ENCODE assay signal across 22 mouse cellular contexts in the genomic region with DNA sequence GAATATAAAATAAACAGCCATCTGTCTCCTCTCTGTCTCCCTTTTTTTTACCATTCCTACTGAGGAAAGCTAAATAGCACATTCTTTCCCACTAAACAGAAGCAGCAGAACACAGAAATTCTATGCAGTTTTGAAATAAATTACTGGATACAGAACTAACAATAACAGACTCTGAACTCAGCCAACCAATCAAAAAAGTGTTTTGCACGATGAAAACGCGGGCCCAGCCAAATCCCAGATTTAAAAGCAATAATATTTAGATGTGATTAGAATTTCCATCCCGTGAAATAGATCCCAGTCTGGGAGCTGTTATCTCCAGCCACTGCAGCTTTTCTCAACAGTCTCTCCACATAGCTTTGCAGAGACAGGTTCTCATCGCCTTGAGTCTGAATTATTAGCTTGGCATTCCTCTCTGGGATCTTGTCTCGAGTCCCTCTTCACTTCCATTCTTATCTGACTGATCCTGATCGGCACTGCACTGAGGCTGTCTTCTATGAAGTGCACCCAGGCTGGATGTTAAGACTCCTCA.
A peak's percentile ranks its signal among the peaks of the same experiment; 100 is the strongest.
DNase-seq lines count a peak whose midpoint lies in the region; ATAC-seq and TF ChIP-seq lines count a peak whose summit lies in the region.
"Had no signal": no experiment of that assay in that cellular context is flagged by ENCODE, and none has a peak within 500 bp of the region (broad histone marks: within the 10 kb centered on the region; RNA-seq: fewer than 3 reads in every experiment).

No protein-coding gene starts in this region.

- H3K4me2 ChIP-seq in embryonic facial prominence, embryonic 13.5 days: 0 out of 2 replicates have a peak overlapping the region, but pooled peaks have one; percentile 5
- H3K4me2 ChIP-seq in intestine, embryonic 15.5 days (replicated peaks): no peak overlapping the region
- H3K4me2 ChIP-seq in intestine, embryonic 16.5 days (ENCODE audit: low read depth, low read length): no peak overlapping the region
- H3K4me2 ChIP-seq in midbrain, embryonic 11.5 days: no peak overlapping the region
- no peak overlapping the region for H3K4me2 ChIP-seq in midbrain, embryonic 13.5 days (replicated peaks)
- H3K4me2 ChIP-seq: embryonic facial prominence, embryonic 15.5 days; forebrain, embryonic 15.5 days; heart, embryonic 13.5 days; hindbrain, embryonic 15.5 days had no signal

- no peak for TF ChIP-seq CTCF in embryonic fibroblast, embryonic 13.5 days (IDR thresholded peaks at IDR 0.05; ENCODE audit: borderline replicate concordance, insufficient read depth, low read length)

- no peak for DNase-seq in embryonic facial prominence, embryonic 10.5 days (ENCODE audit: low spot score)
- peak; percentile 76 for DNase-seq in midbrain, embryonic 11.5 days (ENCODE audit: low spot score, missing footprints)
- no peak for DNase-seq in spleen, adult 12 weeks (ENCODE audit: low spot score)
- DNase-seq: adrenal gland, adult 8-10 months; B cell, adult 2 months; cerebellum, adult 11-12 months; cerebellum, adult 9-10 months; cerebellum, postnatal 25 days; gastrocnemius, postnatal 36 days; heart, adult 11 months; heart, postnatal 36 days had no signal

- H3K4me1 ChIP-seq in embryonic facial prominence, embryonic 13.5 days: peaks cover 20% of the 10 kb centered on the region
- peaks cover 9% of the 10 kb centered on the region for H3K4me1 ChIP-seq in embryonic facial prominence, embryonic 10.5 days
- H3K4me1 ChIP-seq in intestine, embryonic 15.5 days (replicated peaks): 0 out of 2 replicates have a peak, but pooled peaks cover 3% of the 10 kb centered on the region
- no peaks in the 10 kb centered on the region for H3K4me1 ChIP-seq in intestine, embryonic 16.5 days (ENCODE audit: control insufficient read depth, insufficient read depth, low read length)
- H3K4me1 ChIP-seq in midbrain, embryonic 11.5 days (ENCODE audit: control insufficient read depth, insufficient read depth, low read length): peaks cover 3% of the 10 kb centered on the region; the same call in 1 of the 2 replicates
- H3K4me1 ChIP-seq in midbrain, embryonic 13.5 days (replicated peaks): peaks cover 9% of the 10 kb centered on the region; the same call in 1 of the 2 replicates
- no peaks in the 10 kb centered on the region for H3K4me1 ChIP-seq in embryonic fibroblast, embryonic 13.5 days (ENCODE audit: control insufficient read depth, insufficient read depth, low read length)
- H3K4me1 ChIP-seq: forebrain, embryonic 15.5 days had no signal

- no peaks in the 10 kb centered on the region for H3K9me3 ChIP-seq in embryonic facial prominence, embryonic 13.5 days
- H3K9me3 ChIP-seq in embryonic facial prominence, embryonic 10.5 days: no peaks in the 10 kb centered on the region
- no peaks in the 10 kb centered on the region for H3K9me3 ChIP-seq in intestine, embryonic 15.5 days
- H3K9me3 ChIP-seq in intestine, embryonic 16.5 days (ENCODE audit: control insufficient read depth, low read length): no peaks in the 10 kb centered on the region
- no peaks in the 10 kb centered on the region for H3K9me3 ChIP-seq in midbrain, embryonic 11.5 days (ENCODE audit: control insufficient read depth, low read length)
- H3K9me3 ChIP-seq in midbrain, embryonic 13.5 days: no peaks in the 10 kb centered on the region
- H3K9me3 ChIP-seq: embryonic facial prominence, embryonic 15.5 days; forebrain, embryonic 15.5 days; heart, embryonic 13.5 days; hindbrain, embryonic 15.5 days had no signal

- H3K4me3 ChIP-seq in embryonic facial prominence, embryonic 13.5 days: no peak overlapping the region
- H3K4me3 ChIP-seq in embryonic facial prominence, embryonic 10.5 days: no peak overlapping the region
- no peak overlapping the region for H3K4me3 ChIP-seq in intestine, embryonic 15.5 days (replicated peaks)
- H3K4me3 ChIP-seq in intestine, embryonic 16.5 days (ENCODE audit: low read length): no peak overlapping the region
- no peak overlapping the region for H3K4me3 ChIP-seq in midbrain, embryonic 11.5 days (ENCODE audit: low read depth, low read length)
- no peak overlapping the region for H3K4me3 ChIP-seq in midbrain, embryonic 13.5 days (replicated peaks)
- no peak overlapping the region for H3K4me3 ChIP-seq in embryonic fibroblast, embryonic 13.5 days (ENCODE audit: insufficient read depth, low read length)
- H3K4me3 ChIP-seq: embryonic facial prominence, embryonic 15.5 days; forebrain, embryonic 15.5 days; heart, embryonic 13.5 days; hindbrain, embryonic 15.5 days had no signal

- WGBS in embryonic facial prominence, embryonic 13.5 days: 55% methylated on average over 7 of the region's 7 CpGs
- 80% methylated on average over 7 of the region's 7 CpGs for WGBS in embryonic facial prominence, embryonic 10.5 days
- WGBS in intestine, embryonic 15.5 days: 34% methylated on average over 7 of the region's 7 CpGs
- WGBS in intestine, embryonic 16.5 days: 45% methylated on average over 7 of the region's 7 CpGs
- WGBS in midbrain, embryonic 11.5 days: 86% methylated on average over 7 of the region's 7 CpGs
- 76% methylated on average over 7 of the region's 7 CpGs for WGBS in midbrain, embryonic 13.5 days

- no peak overlapping the region for H3K9ac ChIP-seq in embryonic facial prominence, embryonic 13.5 days
- H3K9ac ChIP-seq in intestine, embryonic 15.5 days: no peak overlapping the region
- H3K9ac ChIP-seq in intestine, embryonic 16.5 days (ENCODE audit: low read depth, low read length): no peak overlapping the region
- no peak overlapping the region for H3K9ac ChIP-seq in midbrain, embryonic 11.5 days (ENCODE audit: low read length)
- no peak overlapping the region for H3K9ac ChIP-seq in midbrain, embryonic 13.5 days (replicated peaks)
- H3K9ac ChIP-seq: embryonic facial prominence, embryonic 15.5 days; forebrain, embryonic 15.5 days; heart, embryonic 13.5 days; hindbrain, embryonic 15.5 days had no signal

- H3K27me3 ChIP-seq in embryonic facial prominence, embryonic 13.5 days: no peaks in the 10 kb centered on the region
- no peaks in the 10 kb centered on the region; the same call in 1 of the 2 replicates for H3K27me3 ChIP-seq in embryonic facial prominence, embryonic 10.5 days (replicated peaks; ENCODE audit: low read depth, poor library complexity, severe bottlenecking)
- no peaks in the 10 kb centered on the region for H3K27me3 ChIP-seq in intestine, embryonic 15.5 days (replicated peaks)
- H3K27me3 ChIP-seq in intestine, embryonic 16.5 days (replicated peaks; ENCODE audit: control insufficient read depth, insufficient read depth, low read length): no peaks in the 10 kb centered on the region
- H3K27me3 ChIP-seq in midbrain, embryonic 11.5 days (ENCODE audit: control insufficient read depth, insufficient read depth, low read length): no peaks in the 10 kb centered on the region
- no peaks in the 10 kb centered on the region for H3K27me3 ChIP-seq in midbrain, embryonic 13.5 days
- H3K27me3 ChIP-seq: embryonic facial prominence, embryonic 15.5 days; forebrain, embryonic 15.5 days; heart, embryonic 13.5 days; hindbrain, embryonic 15.5 days had no signal

- no peak overlapping the region for H3K27ac ChIP-seq in embryonic facial prominence, embryonic 13.5 days
- H3K27ac ChIP-seq in embryonic facial prominence, embryonic 10.5 days (replicated peaks): no peak overlapping the region
- 0 out of 2 replicates have a peak overlapping the region, but pooled peaks have one; percentile 19 for H3K27ac ChIP-seq in intestine, embryonic 15.5 days
- H3K27ac ChIP-seq in intestine, embryonic 16.5 days (ENCODE audit: low read length): no peak overlapping the region
- no peak overlapping the region for H3K27ac ChIP-seq in midbrain, embryonic 11.5 days (ENCODE audit: low read depth, low read length)
- H3K27ac ChIP-seq in midbrain, embryonic 13.5 days: no peak overlapping the region
- H3K27ac ChIP-seq in embryonic fibroblast, embryonic 13.5 days (ENCODE audit: insufficient read depth, low read length): peak overlapping the region; percentile 73
- H3K27ac ChIP-seq: embryonic facial prominence, embryonic 15.5 days; forebrain, embryonic 15.5 days; heart, embryonic 13.5 days; hindbrain, embryonic 15.5 days had no signal

- ATAC-seq in embryonic facial prominence, embryonic 13.5 days (ENCODE audit: insufficient number of reproducible peaks, insufficient read depth, low FRiP score, low TSS enrichment, low read depth): no peak
- ATAC-seq in intestine, embryonic 15.5 days: no peak
- no peak for ATAC-seq in intestine, embryonic 16.5 days
- ATAC-seq in midbrain, embryonic 11.5 days (ENCODE audit: low FRiP score): no peak
- ATAC-seq in midbrain, embryonic 13.5 days: no peak
- ATAC-seq: CD4-positive, CD25-positive, alpha-beta regulatory T cell, adult 4 months; forebrain, embryonic 15.5 days had no signal

- H3K36me3 ChIP-seq in embryonic facial prominence, embryonic 13.5 days: no peaks in the 10 kb centered on the region
- no peaks in the 10 kb centered on the region for H3K36me3 ChIP-seq in embryonic facial prominence, embryonic 10.5 days (replicated peaks)
- H3K36me3 ChIP-seq in intestine, embryonic 15.5 days: no peaks in the 10 kb centered on the region
- no peaks in the 10 kb centered on the region for H3K36me3 ChIP-seq in intestine, embryonic 16.5 days (ENCODE audit: control insufficient read depth, insufficient read depth, low read length)
- H3K36me3 ChIP-seq in midbrain, embryonic 11.5 days (ENCODE audit: control insufficient read depth, insufficient read depth, low read length): no peaks in the 10 kb centered on the region
- H3K36me3 ChIP-seq in midbrain, embryonic 13.5 days: no peaks in the 10 kb centered on the region
- H3K36me3 ChIP-seq: embryonic facial prominence, embryonic 15.5 days; forebrain, embryonic 15.5 days; G1E; heart, embryonic 13.5 days; hindbrain, embryonic 15.5 days had no signal

- TF ChIP-seq POLR2A in embryonic fibroblast, embryonic 13.5 days (IDR thresholded peaks at IDR 0.05; ENCODE audit: low read depth, low read length): no peak

Comparison
In these comparisons a context has a peak if more than half of its experiments do, and no peak if none do; other contexts are left out.
1. H3K27ac ChIP-seq: peak in intestine, embryonic 15.5 days (single experiment) and embryonic fibroblast, embryonic 13.5 days (single experiment); none in embryonic facial prominence, embryonic 13.5 days (single experiment), embryonic facial prominence, embryonic 10.5 days (single experiment), intestine, embryonic 16.5 days (single experiment), midbrain, embryonic 11.5 days (single experiment) and midbrain, embryonic 13.5 days (single experiment).